Mouse (Mus musculus): ENCODE data around the gene Rnf215. TPM values are rescaled to one million over a fixed set of nuclear protein-coding genes. Genes with fewer than 3 reads are reported as not detected.

The Rnf215 gene
- total and polyA plus RNA-seq, 3 experiments: 14.9 to 24.8 (median 24.3) TPM

DNA sequence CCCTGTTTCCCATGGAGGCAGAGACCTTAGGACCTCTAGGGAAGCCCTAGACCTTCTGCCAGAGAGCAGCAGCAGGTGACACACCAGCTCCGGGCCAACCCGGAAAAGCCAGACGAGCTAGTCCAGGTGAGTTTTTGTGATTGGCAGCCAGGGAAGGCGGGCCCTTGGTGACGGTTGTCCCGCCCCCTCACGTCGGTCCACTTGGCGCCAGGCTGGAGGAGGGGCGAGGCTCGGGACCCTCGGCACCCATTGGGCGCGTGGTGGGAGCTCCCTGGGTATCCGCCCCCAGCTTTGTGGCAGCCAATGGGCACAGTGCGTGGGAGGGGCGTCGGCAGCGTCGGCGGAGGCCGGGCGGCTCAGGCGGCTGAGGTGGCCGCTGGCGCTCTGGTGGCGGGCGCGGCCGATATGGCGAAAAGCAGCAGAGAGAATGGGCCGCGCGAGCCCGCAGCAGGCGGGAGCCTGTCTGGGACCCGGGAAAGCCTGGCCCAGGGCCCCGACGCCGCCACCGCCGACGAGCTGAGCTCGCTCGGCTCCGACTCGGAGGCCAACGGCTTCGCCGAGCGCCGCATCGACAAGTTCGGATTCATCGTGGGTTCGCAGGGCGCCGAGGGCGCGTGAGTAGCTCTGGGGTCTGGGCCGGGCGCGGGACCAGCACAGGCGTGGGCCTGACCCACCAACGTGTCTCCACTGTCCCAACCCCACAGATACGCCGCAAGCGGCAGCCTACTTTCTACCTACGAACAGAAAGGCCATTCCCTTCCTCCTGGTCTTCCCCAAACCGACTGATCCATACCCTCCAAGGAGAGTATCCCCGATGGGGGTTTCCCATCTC lies 51.7 kb downstream of the Rnf215 start, which contains the start of gene Tbc1d10a (continued):
- TF ChIP-seq GABPA (IDR thresholded peaks at IDR 0.05; ENCODE audit: insufficient replicate concordance, low read depth, low read length): no peak
- peak; percentile 2; the same call in 1 of the 2 replicates for TF ChIP-seq SMC3 (IDR thresholded peaks at IDR 0.05; ENCODE audit: low read depth, low read length)
- TF ChIP-seq MAFK (IDR thresholded peaks at IDR 0.05; ENCODE audit: insufficient replicate concordance, low read length): no peak
- no peak for TF ChIP-seq ZC3H11A (IDR thresholded peaks at IDR 0.05; ENCODE audit: low read depth, low read length)
- TF ChIP-seq ETS1 (conservative IDR thresholded peaks at IDR 0.05; ENCODE audit: low read depth, low read length): no peak
- no peak for TF ChIP-seq PAX5 (IDR thresholded peaks at IDR 0.05; ENCODE audit: low read length)
- no peak for TF ChIP-seq RCOR1 (conservative IDR thresholded peaks at IDR 0.05; ENCODE audit: low read depth, low read length)

DNA sequence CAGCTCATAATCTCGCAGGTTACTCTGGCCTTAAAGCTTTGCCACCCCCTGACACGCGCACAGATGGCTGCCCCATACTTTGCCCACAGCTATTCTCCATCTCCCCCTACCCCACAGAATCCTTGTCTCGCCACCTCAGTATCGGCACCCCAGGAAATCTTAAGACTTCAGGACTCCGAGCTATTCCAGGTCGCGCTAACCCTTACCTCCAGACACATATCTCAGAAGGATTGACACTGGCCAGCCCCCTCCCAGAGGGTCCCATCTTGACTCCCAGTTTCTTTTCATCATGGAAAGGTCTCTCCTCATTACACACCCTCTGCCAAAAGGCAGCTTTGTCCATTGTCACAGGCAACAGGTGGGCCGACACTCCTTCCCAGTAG lies 52.3 kb downstream of the Rnf215 start:
- H3K9ac ChIP-seq (ENCODE audit: insufficient read depth, low read depth): peak overlapping the region; percentile 84
- no peaks in the 10 kb centered on the region for H3K27me3 ChIP-seq (replicated peaks)
- in situ Hi-C loops (cut with MboI; ENCODE audit: low pct_ligation_motif_present, low pct_unique_long_range_greater_than_20kb, low sequenced_read_pairs): no loop called here
- peaks cover 15% of the 10 kb centered on the region; the same call in 1 of the 2 replicates for H3K79me2 ChIP-seq (replicated peaks; ENCODE audit: control insufficient read depth, extremely low read depth, insufficient read depth, poor library complexity, severe bottlenecking)
- TF ChIP-seq RAD21 (IDR thresholded peaks at IDR 0.05; ENCODE audit: low read depth, low read length) (no peak), IRF4 (IDR thresholded peaks at IDR 0.05; ENCODE audit: low read depth, low read length) (no peak; the same call in 1 of the 2 replicates), ZKSCAN1 (IDR thresholded peaks at IDR 0.05; ENCODE audit: borderline replicate concordance, low read depth, low read length) (no peak), TCF12 (IDR thresholded peaks at IDR 0.05; ENCODE audit: low read depth, low read length) (0 out of 2 replicates have a peak, but pooled peaks have one; percentile 7), ZMIZ1 (IDR thresholded peaks at IDR 0.05; ENCODE audit: low read depth, low read length) (no peak), NELFE (IDR thresholded peaks at IDR 0.05; ENCODE audit: low read depth, low read length) (no peak), POLR2AphosphoS2 (IDR thresholded peaks at IDR 0.05; ENCODE audit: low read depth, low read length) (no peak)
- peaks cover 8 to 49% of the 10 kb centered on the region in 2 experiments for H3K36me3 ChIP-seq (replicated peaks in 1 of 2; ENCODE audit: control insufficient read depth in 1 of 2, insufficient read depth in 1 of 2, low read length in 1 of 2)
- dilution Hi-C loops (cut with MboI; ENCODE audit: extremely low pct_ligation_motif_present, extremely low pct_unique_long_range_greater_than_20kb, low sequenced_read_pairs): no loop called here
- H3K9me3 ChIP-seq (replicated peaks; ENCODE audit: low read length): no peaks in the 10 kb centered on the region
- DNase-seq (ENCODE audit: extremely low read depth): no peak
- no peak overlapping the region for H3K27ac ChIP-seq (ENCODE audit: insufficient read depth, low read depth)
- peaks cover 10 to 52% of the 10 kb centered on the region in 2 experiments for H3K4me1 ChIP-seq (ENCODE audit: control insufficient read depth in 1 of 2, insufficient read depth in 2 of 2)
- H3K4me3 ChIP-seq (replicated peaks in 1 of 3; ENCODE audit: low read depth in 2 of 3, low read length in 2 of 3, poor library complexity in 1 of 3): peak overlapping the region; percentile 78 to 83 (median 83)
- peak overlapping the region; percentile 64 for H3K4me2 ChIP-seq (ENCODE audit: insufficient read depth, low read depth, poor library complexity, severe bottlenecking)

GRCm38 (mm10) chr11:4189182-4189581 lies 54.2 kb downstream of the Rnf215 start:
- Histone ChIP-seq H3K9ac (ENCODE audit: insufficient read depth, low read depth) (no peak overlapping the region), H3K4me2 (ENCODE audit: insufficient read depth, low read depth, poor library complexity, severe bottlenecking) (no peak overlapping the region), H3K36me3 (replicated peaks in 1 of 2; ENCODE audit: control insufficient read depth in 1 of 2, insufficient read depth in 1 of 2, low read length in 1 of 2) (peaks cover 0 to 39% of the 10 kb centered on the region in 2 experiments), H3K4me1 (ENCODE audit: control insufficient read depth in 1 of 2, insufficient read depth in 2 of 2) (peaks cover 12 to 71% of the 10 kb centered on the region in 2 experiments), H3K4me3 (replicated peaks in 1 of 3; ENCODE audit: low read depth in 2 of 3, low read length in 2 of 3, poor library complexity in 1 of 3) (no peak overlapping the region), H3K27me3 (replicated peaks) (no peaks in the 10 kb centered on the region), H3K9me3 (replicated peaks; ENCODE audit: low read length) (no peaks in the 10 kb centered on the region), H3K79me2 (replicated peaks; ENCODE audit: control insufficient read depth, extremely low read depth, insufficient read depth, poor library complexity, severe bottlenecking) (peaks cover 19% of the 10 kb centered on the region), H3K27ac (ENCODE audit: insufficient read depth, low read depth) (no peak overlapping the region)
- in situ Hi-C loops (cut with MboI; ENCODE audit: low pct_ligation_motif_present, low pct_unique_long_range_greater_than_20kb, low sequenced_read_pairs): no loop called here
- dilution Hi-C loops (cut with MboI; ENCODE audit: extremely low pct_ligation_motif_present, extremely low pct_unique_long_range_greater_than_20kb, low sequenced_read_pairs): no loop called here
- no peak for DNase-seq (ENCODE audit: extremely low read depth)
- TF ChIP-seq ZMIZ1 (IDR thresholded peaks at IDR 0.05; ENCODE audit: low read depth, low read length): no peak
- no peak for TF ChIP-seq USF1 (IDR thresholded peaks at IDR 0.05; ENCODE audit: low read depth, low read length)
- TF ChIP-seq TBP (conservative IDR thresholded peaks at IDR 0.05; ENCODE audit: low read depth, low read length): no peak
